Mouse (Mus musculus) neural tube, embryonic 13.5 days (tissue): ENCODE measurements around the gene Sbno2. TPM values are rescaled to one million over a fixed set of nuclear protein-coding genes. Genes with fewer than 3 reads are reported as not detected.

Experiments
- ATAC-seq: fragments of 200-750 bp; cut with Nextera tagmentation; 2 replicates; pipeline ENCODE4 v1.8.0; 2017; ENCODE audit warnings: low read depth, mild to moderate bottlenecking, moderate TSS enrichment, moderate library complexity
- H3K27ac ChIP-seq: fragments of 300-500 bp; sonication (generic); replicated peaks from 2 replicates; pipeline ENCODE4 v1.5.1; 2015; ENCODE audit warnings: moderate library complexity, mild to moderate bottlenecking, inconsistent platforms
- H3K27me3 ChIP-seq: fragments of 300-500 bp; sonication (generic); 2 replicates; pipeline ENCODE4 v1.6.1; 2015; ENCODE audit warnings: mild to moderate bottlenecking, inconsistent platforms
- H3K36me3 ChIP-seq: fragments of 300-500 bp; sonication (generic); 2 replicates; pipeline ENCODE4 v1.6.1; 2015; ENCODE audit warnings: mild to moderate bottlenecking, inconsistent platforms
- H3K4me1 ChIP-seq: fragments of 300-500 bp; sonication (generic); replicated peaks from 2 replicates; pipeline ENCODE4 v1.6.1; 2015; ENCODE audit warnings: inconsistent platforms
- H3K4me2 ChIP-seq: fragments of 300-500 bp; sonication (generic); 2 replicates; pipeline ENCODE4 v1.6.1; 2015; ENCODE audit warnings: inconsistent platforms, mild to moderate bottlenecking, moderate library complexity
- H3K4me3 ChIP-seq: fragments of 300-500 bp; sonication (generic); 2 replicates; pipeline ENCODE4 v1.5.1; 2015; ENCODE audit warnings: mild to moderate bottlenecking, inconsistent platforms
- H3K9ac ChIP-seq: fragments of 300-500 bp; sonication (generic); 2 replicates; pipeline ENCODE4 v1.6.1; 2015; ENCODE audit warnings: moderate library complexity, mild to moderate bottlenecking, inconsistent platforms
- H3K9me3 ChIP-seq: fragments of 300-500 bp; sonication (generic); 2 replicates; pipeline ENCODE4 v1.6.1; 2016; ENCODE audit warnings: inconsistent platforms
- WGBS: fragments of 180-500 bp; shearing (Covaris S2); methylation state at CpG from one replicate; pipeline ENCODE4 v1.1.7; 2015; 5-methylcytosine and 5-hydroxymethylcytosine counted together
- polyA plus RNA-seq: library from polyadenylated mRNA; unstranded; fragments of >200 nt; fragmentation: Nextera tagmentation; extraction: Ambion mirVana; gene quantifications from 2 replicates; pipeline ENCODE4 v1.2.1, GENCODE M21; 2015

Gene Sbno2
- polyA plus RNA-seq, result 12.9 and 13.0 TPM in 2 replicates

DNA sequence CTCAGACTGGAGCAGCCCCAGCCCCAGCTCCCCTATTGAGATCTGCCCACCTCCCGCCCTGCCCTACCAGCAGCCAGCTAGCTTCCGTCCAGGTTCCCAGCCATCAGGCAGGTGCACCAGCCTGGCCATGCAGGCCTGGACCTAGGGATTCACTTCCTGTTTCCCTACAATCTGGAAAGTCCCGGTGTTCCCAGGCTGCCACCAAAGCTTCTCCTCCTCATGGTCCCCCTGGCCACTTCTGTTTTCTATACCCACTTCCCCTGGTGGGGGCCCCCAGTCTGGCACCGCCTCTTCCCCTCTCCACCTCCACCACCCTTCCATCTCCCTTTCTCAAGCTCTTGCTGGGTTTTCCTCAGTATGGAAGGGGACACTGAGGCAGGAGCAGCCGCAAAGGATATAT is at the start of gene Sbno2:
TSS of gene Sbno2 (minus strand) at position 112 of the 400 bp plus-strand sequence.
- Histone ChIP-seq H3K27ac (no peak within 1 kb of the TSS), H3K27me3 (no peaks in the 10 kb centered on the region), H3K4me1 (peaks cover 21% of the 10 kb centered on the region), H3K4me3 (no peak within 1 kb of the TSS), H3K9me3 (no peaks in the 10 kb centered on the region), H3K36me3 (no peaks in the 10 kb centered on the region), H3K9ac (no peak within 1 kb of the TSS), H3K4me2 (no peak within 1 kb of the TSS)
- WGBS, result 71% methylated on average over 5 of the region's 5 CpGs
- ATAC-seq, result no peak

GRCm38 (mm10) chr10:80154384-80154783 is 49.0 kb upstream of the Sbno2 start:
- Histone ChIP-seq H3K9ac (peak overlapping the region; percentile 100), H3K4me2 (peak overlapping the region; percentile 94), H3K36me3 (peaks cover 71% of the 10 kb centered on the region), H3K27ac (peak overlapping the region; percentile 100; the same call in 1 of the 2 replicates), H3K9me3 (no peaks in the 10 kb centered on the region), H3K4me1 (peaks cover 78% of the 10 kb centered on the region), H3K27me3 (no peaks in the 10 kb centered on the region), H3K4me3 (0 out of 2 replicates have a peak overlapping the region, but pooled peaks have one; percentile 11)
- WGBS, result 87% methylated on average over 7 of the region's 7 CpGs
- ATAC-seq, result no peak

DNA sequence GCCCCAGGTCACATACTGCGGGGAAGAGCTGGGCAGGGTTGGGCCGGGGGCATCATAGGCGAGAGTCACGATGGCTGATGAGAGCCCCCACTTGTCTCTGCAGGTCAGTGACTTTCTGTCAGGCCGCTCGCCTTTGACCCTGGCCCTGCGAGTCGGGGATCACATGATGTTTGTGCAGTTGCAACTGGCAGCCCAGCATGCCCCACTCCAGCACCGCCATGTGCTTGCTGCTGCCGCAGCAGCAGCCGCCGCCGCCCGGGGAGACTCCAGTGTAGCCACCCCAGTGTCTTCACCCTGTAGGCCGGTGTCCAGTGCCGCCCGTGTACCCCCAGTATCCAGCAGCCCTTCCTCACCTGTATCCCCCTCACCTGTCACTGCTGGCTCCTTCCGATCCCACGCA is 48.3 kb upstream of the Sbno2 start:
- ATAC-seq, result no peak
- Histone ChIP-seq H3K4me1 (peaks cover 71% of the 10 kb centered on the region), H3K27me3 (no peaks in the 10 kb centered on the region), H3K36me3 (peaks cover 69% of the 10 kb centered on the region), H3K9ac (peak overlapping the region; percentile 100), H3K27ac (peak overlapping the region; percentile 100), H3K4me2 (peak overlapping the region; percentile 94), H3K4me3 (peak overlapping the region; percentile 98), H3K9me3 (no peaks in the 10 kb centered on the region)
- 86% methylated on average over 19 of the region's 19 CpGs for WGBS

DNA sequence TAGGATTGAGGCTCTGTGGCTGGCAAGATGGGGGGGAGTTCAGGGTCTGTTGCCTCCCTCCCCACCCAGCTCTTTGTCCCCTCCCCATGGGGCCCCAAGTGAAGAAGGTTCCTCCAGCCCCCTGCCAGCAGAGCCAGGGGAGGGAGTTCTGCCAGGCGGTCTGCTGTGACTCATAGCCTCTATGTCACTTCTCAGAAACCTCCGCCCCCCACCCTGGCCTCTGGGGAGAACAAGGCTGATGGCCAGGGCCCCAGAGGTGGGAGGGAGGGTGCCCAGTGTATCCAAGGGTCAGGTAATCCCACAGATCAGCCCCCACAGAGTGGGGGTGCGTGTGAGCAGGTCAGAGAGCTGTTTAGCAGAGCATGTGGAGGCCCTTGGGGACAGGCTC is 47.5 kb upstream of the Sbno2 start:
- no peaks in the 10 kb centered on the region for H3K27me3 ChIP-seq
- no peak for ATAC-seq
- H3K4me1 ChIP-seq, result peaks cover 66% of the 10 kb centered on the region
- WGBS, result 43% methylated on average over 3 of the region's 3 CpGs
- peak overlapping the region; percentile 98 for H3K4me3 ChIP-seq
- H3K9me3 ChIP-seq, result no peaks in the 10 kb centered on the region
- peak overlapping the region; percentile 100 for H3K27ac ChIP-seq
- peaks cover 67% of the 10 kb centered on the region for H3K36me3 ChIP-seq
- peak overlapping the region; percentile 94 for H3K4me2 ChIP-seq
- peak overlapping the region; percentile 100 for H3K9ac ChIP-seq

GRCm38 (mm10) chr10:80152071-80152872 is 46.9 kb upstream of the Sbno2 start:
- H3K36me3 ChIP-seq, result peaks cover 63% of the 10 kb centered on the region
- H3K4me2 ChIP-seq, result peak overlapping the region; percentile 94
- ATAC-seq, result no peak
- no peaks in the 10 kb centered on the region for H3K27me3 ChIP-seq
- H3K27ac ChIP-seq, result peak overlapping the region; percentile 100
- WGBS, result 7% methylated on average over 15 of the region's 15 CpGs
- peak overlapping the region; percentile 98 for H3K4me3 ChIP-seq
- peak overlapping the region; percentile 100 for H3K9ac ChIP-seq
- peaks cover 67% of the 10 kb centered on the region for H3K4me1 ChIP-seq
- no peaks in the 10 kb centered on the region for H3K9me3 ChIP-seq

- H3K4me1 ChIP-seq, result peaks cover 66% of the 10 kb centered on the region
- peaks cover 59% of the 10 kb centered on the region for H3K36me3 ChIP-seq
- ATAC-seq, result no peak
- H3K9ac ChIP-seq, result peak overlapping the region; percentile 100
- H3K4me3 ChIP-seq, result peak overlapping the region; percentile 98
- no peaks in the 10 kb centered on the region for H3K9me3 ChIP-seq
- H3K4me2 ChIP-seq, result peak overlapping the region; percentile 94
- H3K27ac ChIP-seq, result peak overlapping the region; percentile 100
- no peaks in the 10 kb centered on the region for H3K27me3 ChIP-seq
- WGBS, result 0% methylated on average over 24 of the region's 26 CpGs
Measured at GRCm38 (mm10) chr10:80151211-80152034, 46.1 kb upstream of the Sbno2 start.

- 0% methylated on average over 52 of the region's 71 CpGs for WGBS
- no peaks in the 10 kb centered on the region for H3K27me3 ChIP-seq
- no peak for ATAC-seq
- H3K4me1 ChIP-seq, result peaks cover 66% of the 10 kb centered on the region
- peaks cover 59% of the 10 kb centered on the region for H3K36me3 ChIP-seq
- H3K27ac ChIP-seq, result peak overlapping the region; percentile 100
- peak overlapping the region; percentile 98 for H3K4me3 ChIP-seq
- H3K9me3 ChIP-seq, result no peaks in the 10 kb centered on the region
- peak overlapping the region; percentile 100 for H3K9ac ChIP-seq
- peak overlapping the region; percentile 94 for H3K4me2 ChIP-seq
Measured at GRCm38 (mm10) chr10:80150226-80151210, 45.1 kb upstream of the Sbno2 start.

DNA sequence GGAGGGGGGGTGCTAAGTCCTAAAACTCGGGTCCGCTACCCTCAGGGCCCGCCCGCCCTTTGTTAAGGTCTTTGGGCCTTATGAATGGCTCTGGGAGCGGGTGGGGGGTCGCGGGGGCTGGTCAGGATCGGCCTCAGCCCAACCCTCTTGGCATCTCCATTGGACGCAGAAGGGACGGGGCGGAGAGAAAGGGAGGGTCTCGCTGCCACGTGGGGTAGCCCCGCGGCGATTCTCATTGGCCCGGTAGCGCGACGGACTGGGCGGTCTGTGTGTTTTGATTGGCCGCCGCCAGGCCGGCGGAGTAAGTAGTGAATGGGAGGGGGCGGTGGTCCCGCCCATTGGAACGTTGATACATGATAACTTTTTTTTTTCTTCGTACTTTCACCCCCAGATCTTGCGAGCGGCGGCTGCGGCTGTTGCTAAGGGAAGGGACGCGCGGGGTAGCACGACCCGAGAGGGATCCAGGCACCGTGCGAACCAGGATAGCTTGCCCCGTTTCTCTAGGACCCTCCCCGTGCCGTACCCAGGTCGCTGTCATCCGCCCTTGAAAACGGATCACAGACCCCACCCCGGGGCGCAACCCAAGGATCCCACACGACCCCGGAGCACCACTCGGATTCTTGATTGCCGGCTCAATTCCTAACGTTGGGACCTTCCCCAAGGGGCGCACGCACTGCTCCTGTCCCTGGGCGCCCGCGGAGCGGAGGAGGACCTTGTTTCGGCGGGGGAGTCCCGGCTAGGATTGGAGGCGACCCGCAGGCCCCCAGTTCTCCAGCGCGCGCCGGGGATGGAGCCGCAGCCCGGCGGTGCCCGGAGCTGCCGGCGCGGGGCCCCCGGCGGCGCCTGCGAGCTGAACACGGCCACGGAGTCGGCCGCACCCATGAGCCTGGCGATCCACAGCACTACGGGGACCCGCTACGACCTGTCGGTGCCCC is 44.2 kb upstream of the Sbno2 start:
- peaks cover 65% of the 10 kb centered on the region for H3K4me1 ChIP-seq
- WGBS, result under 1% methylated on average over 88 of the region's 88 CpGs
- peak overlapping the region; percentile 100 for H3K9ac ChIP-seq
- no peaks in the 10 kb centered on the region for H3K27me3 ChIP-seq
- H3K4me3 ChIP-seq, result peak overlapping the region; percentile 98
- H3K36me3 ChIP-seq, result peaks cover 59% of the 10 kb centered on the region
- no peaks in the 10 kb centered on the region for H3K9me3 ChIP-seq
- H3K4me2 ChIP-seq, result peak overlapping the region; percentile 94
- peak overlapping the region; percentile 100 for H3K27ac ChIP-seq
- ATAC-seq, result peak; percentile 85

- Histone ChIP-seq H3K4me3 (peak overlapping the region; percentile 98), H3K27me3 (no peaks in the 10 kb centered on the region), H3K9ac (peak overlapping the region; percentile 100), H3K4me2 (peak overlapping the region; percentile 69), H3K9me3 (no peaks in the 10 kb centered on the region), H3K4me1 (peaks cover 62% of the 10 kb centered on the region), H3K36me3 (peaks cover 59% of the 10 kb centered on the region), H3K27ac (peak overlapping the region; percentile 100)
- under 1% methylated on average over 56 of the region's 57 CpGs for WGBS
- ATAC-seq, result peak; percentile 36
Measured at GRCm38 (mm10) chr10:80148610-80149290, 43.4 kb upstream of the Sbno2 start.
